Mouse (Mus musculus): Measurements from ENCODE around the gene Atp6v1g1.

GRCm38 (mm10) chr4:63530409-63530808, 14.2 kb upstream of the Atp6v1g1 start:
- no peak for TF ChIP-seq CTCF (IDR thresholded peaks at IDR 0.05; ENCODE audit: insufficient read depth, low read depth, low read length)
- TF ChIP-seq POLR2A (IDR thresholded peaks at IDR 0.05; ENCODE audit: insufficient read depth, low read depth, low read length) = no peak

Measured in olfactory bulb, adult 2 months (tissue).